Mouse (Mus musculus) stomach, postnatal 0 days (tissue): ENCODE measurements around the gene Zmym5.

Source experiments
- CTCF ChIP-seq: IDR thresholded peaks from 2 replicates; pipeline ENCODE4 v1.5.1; 2016; ENCODE audit warnings: antibody characterized with exemption, low read depth, mild to moderate bottlenecking, moderate library complexity
- EP300 ChIP-seq: optimal IDR thresholded peaks from 2 replicates; pipeline ENCODE3; 2016; ENCODE audit warnings: antibody characterized with exemption

DNA sequence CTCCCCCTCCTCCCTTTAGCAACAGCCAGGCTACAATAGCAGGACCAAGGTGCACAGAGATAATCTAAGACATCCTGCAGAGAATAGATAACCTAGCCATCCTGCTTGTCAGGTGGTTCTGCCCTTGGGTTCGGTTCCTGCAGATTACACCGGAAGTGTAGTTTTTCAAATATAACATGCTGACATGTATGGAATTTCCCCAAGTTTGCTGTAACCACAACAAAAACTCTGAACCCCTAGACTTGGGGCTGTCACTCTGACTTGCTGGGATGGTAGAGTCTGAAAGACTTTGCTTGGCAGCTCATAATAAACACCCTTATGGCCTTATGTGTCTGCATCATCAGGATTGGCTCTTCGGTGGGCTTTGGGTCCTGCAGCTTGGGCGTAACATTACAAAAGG, 5.0 kb upstream of the Zmym5 start:
- TF ChIP-seq CTCF (no peak), EP300 (no peak)
